ENCODE assay signal across 24 mouse cellular contexts in genomic region chr3:68695321-68695720, GRCm38 (mm10). TPM values are rescaled to one million over a fixed set of nuclear protein-coding genes. Genes with fewer than 3 reads are reported as not detected.
DNase-seq lines count a peak whose midpoint lies in the region; ATAC-seq and TF ChIP-seq lines count a peak whose summit lies in the region.
"Had no signal": no experiment of that assay in that cellular context is flagged by ENCODE, and none has a peak within 500 bp of the region (broad histone marks: within the 10 kb centered on the region; RNA-seq: fewer than 3 reads in every experiment).

No protein-coding gene starts in this region.

- in situ Hi-C loops in CH12.LX (cut with MboI; ENCODE audit: low pct_ligation_motif_present, low pct_unique_long_range_greater_than_20kb, low sequenced_read_pairs), result no loop called here

- no peak overlapping the region for H3K27ac ChIP-seq in gastrocnemius, adult 2 months
- no peak overlapping the region for H3K27ac ChIP-seq in heart, embryonic 10.5 days
- no peak overlapping the region for H3K27ac ChIP-seq in heart, embryonic 11.5 days (ENCODE audit: low read depth, low read length)
- no peak overlapping the region for H3K27ac ChIP-seq in liver, embryonic 11.5 days (ENCODE audit: low read depth, low read length)
- no peak overlapping the region for H3K27ac ChIP-seq in liver, postnatal 0 days (ENCODE audit: low read depth)
- H3K27ac ChIP-seq in CH12.LX (ENCODE audit: insufficient read depth, low read depth), result no peak overlapping the region
- H3K27ac ChIP-seq: embryonic facial prominence, embryonic 10.5 days; embryonic facial prominence, embryonic 12.5 days; forebrain, embryonic 13.5 days; forebrain, embryonic 15.5 days had no signal

- intact Hi-C loops in gastrocnemius, adult 2 months (cut with DNase I), result no loop called here
- intact Hi-C loops in gastrocnemius, postnatal 36 days (cut with DNase I), result loop anchor here (5.0 kb wide), 1 partner anchor 48 kb away; no protein-coding TSS in a partner anchor

- H3K27me3 ChIP-seq in heart, embryonic 10.5 days (ENCODE audit: insufficient read depth, poor library complexity, severe bottlenecking), result no peaks in the 10 kb centered on the region
- H3K27me3 ChIP-seq in heart, embryonic 11.5 days (ENCODE audit: control insufficient read depth, insufficient read depth, low read length), result no peaks in the 10 kb centered on the region
- H3K27me3 ChIP-seq in liver, embryonic 11.5 days (replicated peaks; ENCODE audit: control insufficient read depth, insufficient read depth, low read length), result no peaks in the 10 kb centered on the region
- no peaks in the 10 kb centered on the region for H3K27me3 ChIP-seq in liver, postnatal 0 days (ENCODE audit: insufficient read depth, low read length)
- no peaks in the 10 kb centered on the region for H3K27me3 ChIP-seq in CH12.LX (replicated peaks)
- H3K27me3 ChIP-seq: embryonic facial prominence, embryonic 12.5 days; forebrain, embryonic 13.5 days; forebrain, embryonic 15.5 days had no signal

- H3K36me3 ChIP-seq in heart, embryonic 10.5 days, result no peaks in the 10 kb centered on the region
- no peaks in the 10 kb centered on the region for H3K36me3 ChIP-seq in heart, embryonic 11.5 days (ENCODE audit: control insufficient read depth, insufficient read depth, low read length)
- H3K36me3 ChIP-seq in liver, embryonic 11.5 days (ENCODE audit: control insufficient read depth, insufficient read depth, low read length), result no peaks in the 10 kb centered on the region
- H3K36me3 ChIP-seq in liver, postnatal 0 days (replicated peaks; ENCODE audit: insufficient read depth, low read length), result no peaks in the 10 kb centered on the region
- H3K36me3 ChIP-seq in CH12.LX (replicated peaks in 1 of 2; ENCODE audit: control insufficient read depth in 1 of 2, insufficient read depth in 1 of 2, low read length in 1 of 2), result peaks cover 34 to 35% of the 10 kb centered on the region in 2 experiments
- H3K36me3 ChIP-seq: embryonic facial prominence, embryonic 10.5 days; embryonic facial prominence, embryonic 12.5 days; forebrain, embryonic 15.5 days had no signal

- dilution Hi-C loops in CH12.LX (cut with MboI; ENCODE audit: extremely low pct_ligation_motif_present, extremely low pct_unique_long_range_greater_than_20kb, low sequenced_read_pairs), result no loop called here

- no peak for ATAC-seq in heart, embryonic 11.5 days (replicated peaks; ENCODE audit: insufficient number of reproducible peaks, low FRiP score, low TSS enrichment)
- no peak for ATAC-seq in liver, embryonic 11.5 days (replicated peaks; ENCODE audit: low FRiP score)
- ATAC-seq in liver, postnatal 0 days, result no peak
- ATAC-seq: CD4-positive, CD25-positive, alpha-beta regulatory T cell, adult 4 months; forebrain, embryonic 13.5 days; forebrain, embryonic 15.5 days had no signal

- no peak for TF ChIP-seq POLR2A in CH12.LX (IDR thresholded peaks at IDR 0.05; ENCODE audit: low read depth, low read length)

- 88% methylated on average over 5 of the region's 5 CpGs for whole genome bisulfite sequencing in heart, embryonic 10.5 days
- WGBS in heart, embryonic 11.5 days (ENCODE audit: insufficient replicate concordance), result 85% methylated on average over 5 of the region's 5 CpGs
- 89% methylated on average over 5 of the region's 5 CpGs for WGBS in liver, embryonic 11.5 days
- 72% methylated on average over 5 of the region's 5 CpGs for WGBS in liver, postnatal 0 days (ENCODE audit: insufficient replicate concordance)

- no peak for TF ChIP-seq CTCF in gastrocnemius, adult 2 months (IDR thresholded peaks at IDR 0.05)
- no peak for TF ChIP-seq CTCF in liver, postnatal 0 days (IDR thresholded peaks at IDR 0.05; ENCODE audit: low read depth)
- no peak for TF ChIP-seq CTCF in CH12.LX (conservative IDR thresholded peaks at IDR 0.05 in 1 of 2, IDR thresholded peaks at IDR 0.05 in 1 of 2; ENCODE audit: low read depth in 2 of 2, low read length in 2 of 2)

- no peaks in the 10 kb centered on the region for H3K79me2 ChIP-seq in CH12.LX (replicated peaks; ENCODE audit: control insufficient read depth, extremely low read depth, insufficient read depth, poor library complexity, severe bottlenecking)

- DNase-seq in gastrocnemius, adult 2 months, result no peak
- DNase-seq in gastrocnemius, postnatal 36 days, result no peak
- DNase-seq in heart, embryonic 10.5 days (ENCODE audit: low spot score), result peak; percentile 65
- no peak for DNase-seq in liver, embryonic 11.5 days (ENCODE audit: low spot score)
- no peak for DNase-seq in liver, postnatal 0 days
- no peak for DNase-seq in CH12.LX (ENCODE audit: extremely low read depth)
- DNase-seq: adrenal gland, adult 2 months; adrenal gland, postnatal 10 days; adrenal gland, postnatal 25 days; B cell, adult 2 months; cerebellum, adult 11-12 months; cerebellum, adult 2 months; cerebellum, adult 9-10 months; cerebellum, postnatal 10 days; cerebellum, postnatal 25 days had no signal

- H3K9ac ChIP-seq in heart, embryonic 11.5 days (ENCODE audit: low read depth, low read length), result no peak overlapping the region
- no peak overlapping the region for H3K9ac ChIP-seq in liver, embryonic 11.5 days (ENCODE audit: low read depth, low read length)
- H3K9ac ChIP-seq in liver, postnatal 0 days (replicated peaks), result no peak overlapping the region
- no peak overlapping the region for H3K9ac ChIP-seq in CH12.LX (ENCODE audit: insufficient read depth, low read depth)
- H3K9ac ChIP-seq: embryonic facial prominence, embryonic 12.5 days; forebrain, embryonic 13.5 days; forebrain, embryonic 15.5 days had no signal

- no peak for TF ChIP-seq EP300 in liver, postnatal 0 days (IDR thresholded peaks at IDR 0.05; ENCODE audit: low read depth)
- TF ChIP-seq EP300 in CH12.LX (IDR thresholded peaks at IDR 0.05; ENCODE audit: low read length), result no peak

- peak overlapping the region; percentile 23; the same call in 1 of the 2 replicates for H3K4me3 ChIP-seq in gastrocnemius, adult 2 months
- no peak overlapping the region for H3K4me3 ChIP-seq in heart, embryonic 10.5 days
- no peak overlapping the region for H3K4me3 ChIP-seq in heart, embryonic 11.5 days (ENCODE audit: low read depth, low read length)
- no peak overlapping the region for H3K4me3 ChIP-seq in liver, embryonic 11.5 days (ENCODE audit: low read depth, low read length)
- no peak overlapping the region for H3K4me3 ChIP-seq in liver, postnatal 0 days (ENCODE audit: low read depth, low read length)
- peak overlapping the region in 2 of 3 experiments; percentile 23 to 49 for H3K4me3 ChIP-seq in CH12.LX (replicated peaks in 1 of 3; ENCODE audit: low read depth in 2 of 3, low read length in 2 of 3, poor library complexity in 1 of 3)
- H3K4me3 ChIP-seq: embryonic facial prominence, embryonic 10.5 days; embryonic facial prominence, embryonic 12.5 days; forebrain, embryonic 13.5 days; forebrain, embryonic 15.5 days had no signal

- TF ChIP-seq RAD21 in CH12.LX (IDR thresholded peaks at IDR 0.05; ENCODE audit: low read depth, low read length), result no peak

- H3K4me1 ChIP-seq in heart, embryonic 10.5 days, result peaks cover 31% of the 10 kb centered on the region
- 0 out of 2 replicates have a peak, but pooled peaks cover 2% of the 10 kb centered on the region for H3K4me1 ChIP-seq in heart, embryonic 11.5 days (ENCODE audit: control insufficient read depth, insufficient read depth, low read length)
- no peaks in the 10 kb centered on the region; the same call in 1 of the 2 replicates for H3K4me1 ChIP-seq in liver, embryonic 11.5 days (replicated peaks; ENCODE audit: control insufficient read depth, insufficient read depth, low read length)
- peaks cover 7% of the 10 kb centered on the region; the same call in 1 of the 2 replicates for H3K4me1 ChIP-seq in liver, postnatal 0 days (ENCODE audit: insufficient read depth)
- H3K4me1 ChIP-seq in CH12.LX (ENCODE audit: control insufficient read depth in 1 of 2, insufficient read depth in 2 of 2), result peaks cover 10 to 78% of the 10 kb centered on the region in 2 experiments

- no peaks in the 10 kb centered on the region for H3K9me3 ChIP-seq in heart, embryonic 10.5 days
- no peaks in the 10 kb centered on the region for H3K9me3 ChIP-seq in heart, embryonic 11.5 days (replicated peaks; ENCODE audit: control insufficient read depth, low read length)
- no peaks in the 10 kb centered on the region for H3K9me3 ChIP-seq in liver, embryonic 11.5 days (ENCODE audit: control insufficient read depth, low read length)
- H3K9me3 ChIP-seq in liver, postnatal 0 days (ENCODE audit: low read length), result no peaks in the 10 kb centered on the region
- H3K9me3 ChIP-seq in CH12.LX (replicated peaks; ENCODE audit: low read length), result peaks cover 3% of the 10 kb centered on the region
- H3K9me3 ChIP-seq: embryonic facial prominence, embryonic 10.5 days; embryonic facial prominence, embryonic 12.5 days; forebrain, embryonic 13.5 days; forebrain, embryonic 15.5 days had no signal

- H3K4me2 ChIP-seq in heart, embryonic 11.5 days, result no peak overlapping the region
- H3K4me2 ChIP-seq in liver, embryonic 11.5 days, result 0 out of 2 replicates have a peak overlapping the region, but pooled peaks have one; percentile 5
- no peak overlapping the region for H3K4me2 ChIP-seq in liver, postnatal 0 days (ENCODE audit: low read depth, low read length)
- no peak overlapping the region for H3K4me2 ChIP-seq in CH12.LX (ENCODE audit: insufficient read depth, low read depth, poor library complexity, severe bottlenecking)
- H3K4me2 ChIP-seq: embryonic facial prominence, embryonic 12.5 days; forebrain, embryonic 13.5 days; forebrain, embryonic 15.5 days had no signal

TF ChIP-seq in CH12.LX, 34 proteins besides CTCF, POLR2A, EP300 and RAD21 (continues in another document):
- TF ChIP-seq SMC3 (IDR thresholded peaks at IDR 0.05; ENCODE audit: low read depth, low read length) (no peak), KAT2A (IDR thresholded peaks at IDR 0.05; ENCODE audit: insufficient replicate concordance, low read length) (no peak), MAFK (IDR thresholded peaks at IDR 0.05; ENCODE audit: insufficient replicate concordance, low read length) (no peak), HCFC1 (IDR thresholded peaks at IDR 0.05; ENCODE audit: low read depth, low read length) (no peak), ELF1 (IDR thresholded peaks at IDR 0.05; ENCODE audit: low read depth, low read length) (no peak), CHD2 (IDR thresholded peaks at IDR 0.05; ENCODE audit: low read length) (no peak), ZC3H11A (IDR thresholded peaks at IDR 0.05; ENCODE audit: low read depth, low read length) (no peak), PAX5 (IDR thresholded peaks at IDR 0.05; ENCODE audit: low read length) (no peak)

RNA-seq across cellular contexts. Expression of gene Il12a, which starts 4.9 kb away (rescaled TPM):
- total RNA-seq in gastrocnemius, adult 2 months (2021), result 1 to 10 TPM; 4.1 to 4.8 TPM
- 1 to 10 TPM; 3.9 to 7.3 TPM for total RNA-seq in gastrocnemius, postnatal 36 days (2021)
- 0.35 and 0.41 TPM in 2 replicates for polyA plus RNA-seq in heart, embryonic 10.5 days (2016; fragmentation: Nextera tagmentation; extraction: Ambion mirVana)
- polyA plus RNA-seq in heart, embryonic 11.5 days (2014; fragmentation: Nextera tagmentation; extraction: Ambion mirVana), result 0.53 TPM in 1 of 2 replicates, not detected in the other
- 4.2 and 4.7 TPM in 2 replicates for polyA plus RNA-seq in liver, embryonic 11.5 days (2014; fragmentation: Nextera tagmentation; extraction: Ambion mirVana)
- 3.1 and 3.2 TPM in 2 replicates for polyA plus RNA-seq in liver, postnatal 0 days (2015; fragmentation: Nextera tagmentation; extraction: Ambion mirVana)
- total RNA-seq in CH12.LX (2012; rRNA removed) (7.9 and 11.2 TPM in 2 replicates), CH12.LX (2014; rRNA removed) (12.3 and 13.7 TPM in 2 replicates)
- polyA plus RNA-seq in CH12.LX (2012; ENCODE audit: insufficient read length, low read depth), result 3.8 and 5.0 TPM in 2 replicates
- total RNA-seq: ES-E14, MEL had no signal
- polyA plus RNA-seq: adrenal gland, adult 2 months; brain, embryonic 14.5 days; embryonic facial prominence, embryonic 10.5 days had no signal

Comparison
In these comparisons a context has a peak if more than half of its experiments do, and no peak if none do; other contexts are left out.
1. H3K4me3 ChIP-seq: peak in gastrocnemius, adult 2 months (single experiment) and CH12.LX (2 of 3); none in heart, embryonic 10.5 days (single experiment), heart, embryonic 11.5 days (single experiment), liver, embryonic 11.5 days (single experiment) and liver, postnatal 0 days (single experiment).